Mouse (Mus musculus) kidney, adult 2 months (tissue): ENCODE measurements around the gene Tuba1b.

Source experiments
- CTCF ChIP-seq: fragments of 200-500 bp; conservative IDR thresholded peaks from 2 replicates; pipeline ENCODE4 v1.5.1; 2011; ENCODE audit warnings: low read depth, mild to moderate bottlenecking, control low read depth, low read length, moderate library complexity, mixed read lengths; ENCODE audit not compliant: insufficient read depth, insufficient read length
- POLR2A ChIP-seq: fragments of 200-500 bp; IDR thresholded peaks from one replicate; pipeline ENCODE4 v1.6.1; 2011; ENCODE audit warnings: low read depth, low read length, control low read depth

DNA sequence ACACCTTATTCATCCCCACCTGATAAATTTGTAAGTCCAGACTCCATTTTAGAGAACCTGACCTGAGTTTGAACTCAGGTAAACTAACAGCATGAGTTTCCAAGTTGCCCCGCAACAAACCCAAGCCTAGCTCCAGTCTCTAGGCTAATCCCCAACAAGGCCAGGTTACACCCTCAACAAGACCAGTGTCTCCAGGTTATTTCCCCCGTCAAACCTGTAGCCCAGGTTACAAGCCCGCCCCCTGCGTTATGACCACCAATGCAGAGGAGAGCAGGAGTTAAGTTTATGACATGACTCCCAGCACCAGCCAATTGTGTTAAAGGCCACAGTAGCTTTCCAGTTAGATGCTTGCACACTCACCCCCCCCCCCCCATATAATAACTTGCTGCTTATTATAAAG is 8.8 kb upstream of the Tuba1b start:
- TF ChIP-seq CTCF (no peak), POLR2A (no peak)
